Mouse (Mus musculus) midbrain, embryonic 16.5 days (tissue): Measurements from ENCODE around the gene Ubqln4. TPM values are rescaled to one million over a fixed set of nuclear protein-coding genes. Genes with fewer than 3 reads are reported as not detected.
A peak's percentile ranks its signal among the peaks of the same experiment; 100 is the strongest.

ENCODE experiments used
- ATAC-seq: fragments of 200-750 bp; cut with Nextera tagmentation; 2 replicates; pipeline ENCODE4 v1.8.0; 2017; ENCODE audit warnings: moderate TSS enrichment
- H3K27ac ChIP-seq: fragments of 300-500 bp; sonication (generic); 2 replicates; pipeline ENCODE4 v1.5.1; 2014; ENCODE audit warnings: mild to moderate bottlenecking, low read length, mixed read lengths
- H3K27me3 ChIP-seq: fragments of 300-500 bp; sonication (generic); 2 replicates; pipeline ENCODE4 v1.6.1; 2014; ENCODE audit warnings: low read depth, low read length, mixed read lengths; ENCODE audit not compliant: control insufficient read depth, insufficient read depth
- H3K36me3 ChIP-seq: fragments of 300-500 bp; sonication (generic); 2 replicates; pipeline ENCODE4 v1.6.1; 2014; ENCODE audit warnings: mild to moderate bottlenecking, low read length, moderate library complexity, mixed read lengths; ENCODE audit not compliant: control insufficient read depth, insufficient read depth
- H3K4me1 ChIP-seq: fragments of 300-500 bp; sonication (generic); 2 replicates; pipeline ENCODE4 v1.6.1; 2014; ENCODE audit warnings: mild to moderate bottlenecking, low read length, mixed read lengths; ENCODE audit not compliant: control insufficient read depth, insufficient read depth
- H3K4me2 ChIP-seq: fragments of 300-500 bp; sonication (generic); 2 replicates; pipeline ENCODE4 v1.6.1; 2014; ENCODE audit warnings: mild to moderate bottlenecking, low read length, mixed read lengths
- H3K4me3 ChIP-seq: fragments of 300-500 bp; sonication (generic); 2 replicates; pipeline ENCODE4 v1.5.1; 2014; ENCODE audit warnings: low read depth, mild to moderate bottlenecking, low read length, moderate library complexity, mixed read lengths
- H3K9ac ChIP-seq: fragments of 300-500 bp; sonication (generic); 2 replicates; pipeline ENCODE4 v1.6.1; 2014; ENCODE audit warnings: low read depth, low read length, mixed read lengths
- H3K9me3 ChIP-seq: fragments of 300-500 bp; sonication (generic); replicated peaks from 2 replicates; pipeline ENCODE4 v1.6.1; 2014; ENCODE audit warnings: mild to moderate bottlenecking, low read length, mixed read lengths; ENCODE audit not compliant: control insufficient read depth, poor library complexity, severe bottlenecking
- WGBS: fragments of 180-500 bp; shearing (Covaris S2); extraction: QIAGEN DNeasy Blood & Tissue Kit; methylation state at CpG from one replicate; pipeline ENCODE4 v1.1.7; 2014; 5-methylcytosine and 5-hydroxymethylcytosine counted together
- polyA plus RNA-seq: library from polyadenylated mRNA; unstranded; fragments of >200 nt; fragmentation: Nextera tagmentation; extraction: Ambion mirVana; gene quantifications from 2 replicates; pipeline ENCODE4 v1.2.1, GENCODE M21; 2015

Gene Ubqln4
- polyA plus RNA-seq, 1 experiment from 2014 or later, result 41.3 TPM

DNA sequence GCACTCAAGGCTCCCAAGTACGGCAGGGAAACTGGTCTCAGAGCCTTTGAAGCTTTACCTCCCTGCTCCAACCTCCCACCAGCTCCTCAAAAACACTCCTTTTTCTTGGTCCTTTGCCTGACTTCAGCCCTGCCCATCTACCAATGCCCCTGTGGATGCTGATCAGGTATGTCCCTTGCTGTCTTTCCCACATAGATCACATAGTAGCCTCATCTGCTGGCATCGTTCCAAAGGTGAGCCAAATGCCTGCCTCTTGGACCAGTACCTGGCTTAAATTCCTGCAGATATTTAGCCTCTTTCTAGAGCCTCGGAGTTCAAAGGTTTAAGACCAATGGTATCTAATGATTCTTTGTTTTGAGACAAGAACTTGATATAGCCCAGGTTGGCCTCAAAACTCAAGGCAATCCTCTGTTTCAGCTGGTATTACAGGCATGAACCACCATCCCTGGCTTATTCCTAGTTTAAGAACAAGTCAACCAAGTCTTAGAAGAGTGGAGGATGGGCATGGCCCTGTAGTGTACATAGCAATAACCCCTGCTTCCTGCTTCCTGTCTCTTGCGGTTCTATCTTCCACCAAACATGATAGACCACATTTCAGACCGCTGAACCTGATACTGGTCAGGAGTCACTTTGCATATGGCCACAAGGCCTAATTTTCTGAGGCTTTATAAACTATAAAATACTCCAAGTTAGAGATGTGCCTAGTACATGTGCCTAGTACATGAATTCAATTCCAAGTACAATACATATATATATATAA, 9.7 kb upstream of the Ubqln4 start:
- Histone ChIP-seq H3K27me3 (no peaks in the 10 kb centered on the region), H3K4me2 (no peak overlapping the region), H3K9me3 (no peaks in the 10 kb centered on the region), H3K4me1 (peaks cover 16% of the 10 kb centered on the region), H3K36me3 (peaks cover 3% of the 10 kb centered on the region; the same call in 1 of the 2 replicates), H3K27ac (no peak overlapping the region), H3K4me3 (no peak overlapping the region), H3K9ac (no peak overlapping the region)
- WGBS, result 74% methylated on average over 5 of the region's 5 CpGs
- no peak for ATAC-seq

DNA sequence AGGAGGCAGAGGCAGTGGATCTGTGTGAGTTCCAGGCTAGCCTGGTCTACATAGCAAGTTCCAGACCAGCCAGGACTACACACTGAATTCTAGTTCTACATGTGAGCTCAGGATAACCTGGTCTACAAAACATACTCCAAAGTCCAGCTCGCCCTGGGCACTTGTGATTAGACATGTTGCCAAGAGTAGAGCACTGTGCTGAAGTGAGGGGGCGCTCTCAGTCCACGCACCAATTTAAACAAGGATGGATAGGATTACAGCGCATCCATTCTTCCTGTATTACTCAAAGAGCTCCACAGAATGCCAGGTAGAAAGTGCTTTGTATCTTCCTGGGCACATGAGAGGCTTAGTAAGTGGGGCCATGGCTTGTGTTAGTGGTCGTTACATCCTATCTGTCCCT, 9.0 kb upstream of the Ubqln4 start:
- Histone ChIP-seq H3K9me3 (no peaks in the 10 kb centered on the region), H3K36me3 (peaks cover 3% of the 10 kb centered on the region; the same call in 1 of the 2 replicates), H3K4me3 (no peak overlapping the region), H3K4me2 (no peak overlapping the region), H3K27ac (no peak overlapping the region), H3K9ac (no peak overlapping the region), H3K4me1 (peaks cover 12% of the 10 kb centered on the region), H3K27me3 (no peaks in the 10 kb centered on the region)
- 24% methylated on average over 5 of the region's 5 CpGs for WGBS
- ATAC-seq, result no peak

DNA sequence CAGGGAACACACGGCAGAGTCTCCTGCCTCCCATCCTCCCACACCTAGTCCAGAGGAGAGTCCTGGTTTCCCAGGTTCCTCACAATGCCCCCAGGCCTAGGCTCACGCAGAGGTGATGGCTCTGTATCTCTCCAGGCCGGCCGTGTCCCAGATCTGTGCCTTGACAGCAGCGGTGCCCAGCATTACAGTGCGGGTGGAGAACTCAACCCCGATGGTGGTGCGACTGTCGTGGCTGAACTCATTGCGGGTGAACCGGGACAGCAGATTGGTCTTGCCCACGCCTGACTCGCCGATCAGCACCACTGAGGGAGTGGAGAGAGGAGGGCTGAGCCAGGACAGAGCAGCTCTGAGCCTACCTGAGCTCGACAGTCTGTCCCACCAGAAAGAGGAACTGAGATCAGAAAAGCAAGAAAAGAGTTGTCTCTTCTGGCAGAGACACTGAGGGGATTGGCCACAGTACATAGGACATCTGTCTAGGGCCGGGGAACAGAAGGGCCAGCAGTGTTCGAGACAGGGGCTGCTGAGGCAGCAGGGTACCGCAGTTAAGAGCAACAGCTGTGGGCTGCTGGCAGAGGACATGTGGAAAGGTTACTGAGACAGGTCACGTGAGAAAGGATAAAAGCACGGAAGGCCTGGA, 8.5 kb upstream of the Ubqln4 start:
- H3K36me3 ChIP-seq, result peaks cover 2% of the 10 kb centered on the region; the same call in 1 of the 2 replicates
- no peaks in the 10 kb centered on the region for H3K27me3 ChIP-seq
- no peak for ATAC-seq
- no peak overlapping the region for H3K4me3 ChIP-seq
- WGBS, result 67% methylated on average over 20 of the region's 20 CpGs
- H3K27ac ChIP-seq, result no peak overlapping the region
- H3K4me1 ChIP-seq, result peaks cover 8% of the 10 kb centered on the region
- no peak overlapping the region for H3K4me2 ChIP-seq
- no peaks in the 10 kb centered on the region for H3K9me3 ChIP-seq
- no peak overlapping the region for H3K9ac ChIP-seq

DNA sequence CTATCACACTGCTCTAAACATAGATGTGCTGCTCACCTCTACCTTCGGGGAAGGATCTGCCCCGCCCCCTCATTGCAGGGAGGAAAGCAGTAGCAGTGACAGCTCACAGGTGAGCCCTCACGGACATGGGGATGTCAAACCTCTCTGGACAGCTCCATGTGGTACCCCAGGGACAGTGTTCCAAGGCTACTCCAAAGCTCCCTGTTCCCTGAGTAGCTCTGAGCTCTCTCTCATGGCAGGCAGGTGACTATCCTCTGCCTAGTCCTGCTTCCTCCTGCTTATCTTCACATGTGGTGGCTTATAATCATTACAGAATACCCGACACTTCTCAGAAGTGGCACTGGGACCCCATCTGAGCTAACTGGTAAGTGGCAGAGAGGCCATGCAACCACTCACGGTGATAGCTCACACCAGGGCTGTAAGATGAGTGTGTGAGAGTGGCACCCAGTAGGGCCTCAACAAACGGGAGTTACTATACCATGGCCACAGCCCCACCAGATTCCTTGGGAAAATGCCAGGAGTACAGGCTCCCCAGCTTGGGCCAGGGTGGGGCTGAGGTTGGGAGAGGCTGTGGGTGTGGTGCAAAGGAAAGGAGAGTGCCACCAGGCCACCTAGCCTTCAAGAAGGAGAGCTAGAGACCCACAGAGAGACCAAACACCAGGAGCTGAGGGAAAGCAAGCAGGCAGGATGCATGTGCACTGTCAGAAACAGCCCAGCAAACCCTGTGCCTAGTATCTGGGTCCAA, 6.7 kb upstream of the Ubqln4 start:
- H3K36me3 ChIP-seq, result no peaks in the 10 kb centered on the region
- H3K27me3 ChIP-seq, result no peaks in the 10 kb centered on the region
- H3K9me3 ChIP-seq, result no peaks in the 10 kb centered on the region
- no peak overlapping the region for H3K9ac ChIP-seq
- WGBS, result 84% methylated on average over 6 of the region's 6 CpGs
- H3K27ac ChIP-seq, result no peak overlapping the region
- no peak overlapping the region for H3K4me2 ChIP-seq
- H3K4me1 ChIP-seq, result peaks cover 10% of the 10 kb centered on the region
- no peak overlapping the region for H3K4me3 ChIP-seq
- ATAC-seq, result no peak

DNA sequence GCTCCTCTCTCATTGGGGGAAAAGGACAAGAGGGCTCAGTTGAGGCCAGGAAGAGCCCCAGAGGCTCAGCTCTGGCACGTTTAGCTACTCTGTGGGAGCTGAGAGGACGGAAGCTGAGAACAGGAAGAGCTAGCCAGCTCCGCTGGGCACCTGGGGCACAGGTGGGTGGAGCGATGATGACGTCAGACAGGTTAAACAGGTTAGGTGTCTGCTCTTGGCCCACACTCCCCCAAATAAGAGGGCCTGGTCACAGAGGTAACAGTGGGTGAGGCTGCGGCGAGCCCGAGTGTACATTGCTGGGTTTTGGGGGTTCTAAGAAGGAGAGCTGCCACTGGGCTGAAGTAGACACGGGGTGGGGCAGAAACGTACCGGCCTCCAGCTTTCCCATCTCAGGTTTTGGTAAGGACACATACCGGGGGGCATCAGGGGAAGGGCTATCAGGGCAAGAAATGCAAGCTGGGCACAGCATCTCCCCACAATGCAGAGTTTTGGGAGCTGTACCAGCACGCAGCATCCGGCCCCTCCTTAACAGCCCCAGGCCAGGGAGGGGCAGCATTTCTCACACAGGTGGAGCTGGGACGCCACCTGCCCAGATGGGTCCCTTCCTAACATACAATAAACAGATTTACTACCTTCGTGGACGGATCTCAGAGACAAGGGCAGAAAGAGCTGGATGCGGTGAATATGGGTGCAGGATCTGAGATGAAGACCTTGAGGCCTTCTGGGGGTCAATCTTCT, 5.2 kb upstream of the Ubqln4 start, which contains the start of gene Rab25:
Gene Rab25 (minus strand): TSS at position 121 of the 738 bp plus-strand sequence.
- Histone ChIP-seq H3K27ac (no peak within 1 kb of the TSS), H3K4me2 (no peak within 1 kb of the TSS), H3K36me3 (no peaks in the 10 kb centered on the region), H3K4me3 (no peak within 1 kb of the TSS), H3K9me3 (no peaks in the 10 kb centered on the region), H3K4me1 (peaks cover 15% of the 10 kb centered on the region), H3K9ac (no peak within 1 kb of the TSS), H3K27me3 (no peaks in the 10 kb centered on the region)
- 54% methylated on average over 18 of the region's 18 CpGs for WGBS
- no peak for ATAC-seq

DNA sequence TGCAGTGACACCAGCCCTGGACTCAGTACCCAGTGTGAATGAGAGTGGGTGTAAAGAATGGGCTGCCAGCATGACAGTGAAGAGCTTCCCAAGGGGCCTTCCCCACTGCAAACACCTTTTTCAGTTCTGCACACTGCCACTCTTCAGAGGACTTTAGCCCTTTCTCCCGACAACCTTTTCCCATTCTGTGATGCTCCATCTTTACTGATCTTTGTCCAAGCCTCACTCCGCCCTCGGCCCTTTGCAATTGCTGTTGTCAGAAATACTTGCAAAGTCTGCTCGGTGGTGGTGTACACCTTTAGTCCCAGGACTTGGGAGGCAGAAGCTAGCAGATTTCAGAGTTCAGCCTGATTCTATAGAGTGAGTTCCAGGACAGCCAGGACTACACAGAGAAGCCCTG, 2.0 kb upstream of the Ubqln4 start:
- H3K4me3 ChIP-seq, result no peak overlapping the region; the same call in 1 of the 2 replicates
- no peak overlapping the region for H3K9ac ChIP-seq
- H3K4me2 ChIP-seq, result peak overlapping the region; percentile 88; the same call in 1 of the 2 replicates
- WGBS, result 81% methylated on average over 4 of the region's 4 CpGs
- no peaks in the 10 kb centered on the region for H3K9me3 ChIP-seq
- H3K4me1 ChIP-seq, result peaks cover 26% of the 10 kb centered on the region
- ATAC-seq, result no peak
- no peak overlapping the region for H3K27ac ChIP-seq
- peaks cover 2% of the 10 kb centered on the region for H3K36me3 ChIP-seq
- no peaks in the 10 kb centered on the region for H3K27me3 ChIP-seq

DNA sequence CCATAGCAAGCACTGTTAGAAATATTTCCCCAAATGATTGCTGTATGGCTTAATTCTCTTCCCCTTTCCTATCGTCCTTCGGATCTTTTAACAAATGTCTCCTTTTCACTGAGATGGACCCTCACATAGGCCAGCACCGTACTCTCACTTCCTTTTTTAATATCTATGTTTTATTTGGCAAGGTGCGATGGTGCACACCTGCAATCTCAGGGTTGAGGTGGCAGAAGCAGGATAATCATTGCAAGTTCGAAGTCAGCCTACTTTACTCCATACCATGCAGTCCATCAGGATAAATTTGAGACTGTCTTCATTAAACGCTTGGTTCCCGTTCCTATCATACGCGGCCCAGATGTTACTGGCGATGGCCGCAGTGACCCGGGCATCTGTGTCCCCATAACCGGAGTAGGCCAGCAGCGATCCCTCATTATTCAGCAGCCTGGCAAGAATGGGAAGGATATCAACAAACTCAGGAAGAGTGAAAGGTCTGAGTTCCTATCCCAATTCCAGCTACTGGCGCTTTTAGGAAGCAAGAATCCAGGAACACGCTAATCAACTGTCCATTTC, 1.4 kb upstream of the Ubqln4 start:
- Histone ChIP-seq H3K9me3 (no peaks in the 10 kb centered on the region), H3K4me2 (peak overlapping the region; percentile 88), H3K27me3 (no peaks in the 10 kb centered on the region), H3K9ac (peak overlapping the region; percentile 96), H3K27ac (peak overlapping the region; percentile 93), H3K4me3 (peak overlapping the region; percentile 90), H3K4me1 (peaks cover 26% of the 10 kb centered on the region), H3K36me3 (peaks cover 7% of the 10 kb centered on the region)
- WGBS, result 28% methylated on average over 16 of the region's 16 CpGs
- ATAC-seq, result no peak

DNA sequence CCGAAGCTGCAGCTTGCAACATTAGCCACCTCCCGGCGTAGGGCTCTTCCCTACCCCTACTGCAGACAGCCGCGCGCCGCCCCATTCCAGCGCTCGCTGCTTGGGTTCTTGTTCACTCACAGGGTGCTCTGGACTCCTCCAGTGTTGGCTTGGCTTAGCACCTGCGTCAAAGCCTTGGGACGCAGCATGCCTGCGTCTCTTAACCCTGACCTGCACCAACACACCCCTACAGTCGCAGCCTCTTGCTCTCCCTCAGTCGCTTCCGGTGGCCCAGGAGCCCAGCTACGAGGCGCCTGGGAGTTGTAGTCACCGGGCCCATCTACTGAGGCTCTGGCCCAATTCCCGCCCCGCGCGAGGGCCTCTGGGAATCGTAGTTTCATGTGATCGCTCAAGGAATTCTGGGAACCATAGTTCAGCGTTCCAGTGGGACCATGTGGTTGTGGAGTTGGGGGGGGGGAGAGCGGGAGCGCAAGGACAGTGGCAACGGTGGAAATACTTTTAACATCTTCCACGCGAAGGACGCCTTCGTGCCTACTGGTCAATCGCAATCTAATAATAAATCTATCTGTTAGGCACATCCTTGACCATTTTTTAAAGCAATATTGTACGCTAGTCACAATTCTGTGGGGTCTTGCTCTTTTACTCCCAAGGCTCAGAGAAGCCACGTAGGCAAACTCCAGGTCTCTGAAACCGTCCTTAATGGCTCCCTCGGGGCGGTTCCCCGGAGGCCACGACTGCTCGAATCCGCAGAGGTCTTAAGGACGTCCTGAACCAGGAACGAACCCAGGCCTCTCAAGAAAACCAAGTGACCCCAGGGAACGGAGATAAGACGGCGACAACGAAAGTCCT, 658 bp upstream of the Ubqln4 start, which contains the start of gene Lamtor2:
Gene Lamtor2 (minus strand): TSS at position 399 of the 849 bp plus-strand sequence.
- Histone ChIP-seq H3K36me3 (peaks cover 9% of the 10 kb centered on the region), H3K27me3 (no peaks in the 10 kb centered on the region), H3K9ac (peak within 1 kb of the TSS; percentile 96), H3K4me2 (peak within 1 kb of the TSS; percentile 88), H3K4me3 (peak within 1 kb of the TSS; percentile 90), H3K27ac (peak within 1 kb of the TSS; percentile 93), H3K4me1 (peaks cover 26% of the 10 kb centered on the region), H3K9me3 (no peaks in the 10 kb centered on the region)
- under 1% methylated on average over 48 of the region's 48 CpGs for WGBS
- peak; percentile 93 for ATAC-seq
